Mouse (Mus musculus): ENCODE results near the gene Adamts13. TPM values are rescaled to one million over a fixed set of nuclear protein-coding genes. Genes with fewer than 3 reads are reported as not detected.

Gene Adamts13
- total and polyA plus RNA-seq, 3 experiments = 19.7 to 130 TPM; not detected in 1

GRCm38 (mm10) chr2:27037008-27037407, 63.8 kb downstream of the Adamts13 start:
- peak; percentile 44 for DNase-seq (ENCODE audit: low read depth, low spot score)
- H3K4me1 ChIP-seq (ENCODE audit: control insufficient read depth in 1 of 2, insufficient read depth in 2 of 2, low read length in 2 of 2) = peaks cover 0 to 10% of the 10 kb centered on the region in 2 experiments; a peak in 1 of 4 replicates
- H3K27ac ChIP-seq (ENCODE audit: control insufficient read depth, low read depth, low read length) = no peak overlapping the region
- no peaks in the 10 kb centered on the region for H3K9me3 ChIP-seq (replicated peaks; ENCODE audit: insufficient read depth, low read length)
- no peak overlapping the region for H3K4me3 ChIP-seq (ENCODE audit: control insufficient read depth in 1 of 2, insufficient read depth in 1 of 2, low read depth in 2 of 2, low read length in 2 of 2)
- no peaks in the 10 kb centered on the region for H3K27me3 ChIP-seq (ENCODE audit: control insufficient read depth in 1 of 2, insufficient read depth in 2 of 2, low read length in 2 of 2)
- no peaks in the 10 kb centered on the region for H3K36me3 ChIP-seq (ENCODE audit: control insufficient read depth in 1 of 2, insufficient read depth in 2 of 2, low read length in 2 of 2)
- H3K79me2 ChIP-seq (ENCODE audit: control insufficient read depth, insufficient read depth, low read length, poor library complexity) = no peaks in the 10 kb centered on the region
- H3K9ac ChIP-seq (ENCODE audit: control insufficient read depth, low read depth, low read length, poor library complexity, severe bottlenecking) = no peak overlapping the region
- TF ChIP-seq ZC3H11A (IDR thresholded peaks at IDR 0.05; ENCODE audit: low read depth, low read length) = no peak

GRCm38 (mm10) chr2:27038596-27038995, 65.4 kb downstream of the Adamts13 start:
- Histone ChIP-seq H3K27me3 (ENCODE audit: control insufficient read depth in 1 of 2, insufficient read depth in 2 of 2, low read length in 2 of 2) (no peaks in the 10 kb centered on the region), H3K9me3 (replicated peaks; ENCODE audit: insufficient read depth, low read length) (no peaks in the 10 kb centered on the region), H3K9ac (ENCODE audit: control insufficient read depth, low read depth, low read length, poor library complexity, severe bottlenecking) (peak overlapping the region; percentile 17; the same call in 1 of the 2 replicates), H3K4me1 (ENCODE audit: control insufficient read depth in 1 of 2, insufficient read depth in 2 of 2, low read length in 2 of 2) (peaks cover 0 to 10% of the 10 kb centered on the region in 2 experiments; a peak in 1 of 4 replicates), H3K27ac (ENCODE audit: control insufficient read depth, low read depth, low read length) (no peak overlapping the region), H3K36me3 (ENCODE audit: control insufficient read depth in 1 of 2, insufficient read depth in 2 of 2, low read length in 2 of 2) (no peaks in the 10 kb centered on the region), H3K79me2 (ENCODE audit: control insufficient read depth, insufficient read depth, low read length, poor library complexity) (no peaks in the 10 kb centered on the region), H3K4me3 (ENCODE audit: control insufficient read depth in 1 of 2, insufficient read depth in 1 of 2, low read depth in 2 of 2, low read length in 2 of 2) (peak overlapping the region; percentile 7 to 40; a peak in 2 of 4 replicates)
- TF ChIP-seq ZC3H11A (IDR thresholded peaks at IDR 0.05; ENCODE audit: low read depth, low read length) = peak; percentile 96
- peak; percentile 99 for TF ChIP-seq RAD21 (IDR thresholded peaks at IDR 0.05; ENCODE audit: low read depth, low read length)
- TF ChIP-seq POLR2A (IDR thresholded peaks at IDR 0.05; ENCODE audit: control insufficient read depth in 1 of 2, insufficient read depth in 1 of 2, low read depth in 1 of 2, low read length in 2 of 2, poor library complexity in 1 of 2) = no peak
- 0 out of 2 replicates have a peak, but pooled peaks have one; percentile 5 for TF ChIP-seq NRF1 (IDR thresholded peaks at IDR 0.05; ENCODE audit: insufficient read depth, low read depth, low read length, poor library complexity, severe bottlenecking)
- TF ChIP-seq ZNF384 (IDR thresholded peaks at IDR 0.05; ENCODE audit: low read depth, low read length) = peak; percentile 94
- no peak for TF ChIP-seq HCFC1 (IDR thresholded peaks at IDR 0.05; ENCODE audit: low read depth, low read length)
- TF ChIP-seq SMC3 (IDR thresholded peaks at IDR 0.05; ENCODE audit: low read depth, low read length) = peak; percentile 97
- TF ChIP-seq EP300 (IDR thresholded peaks at IDR 0.05; ENCODE audit: low read depth in 1 of 2, low read length in 2 of 2) = 0 out of 4 replicates have a peak, but pooled peaks of 1 of the 2 experiments have one; percentile 1
- TF ChIP-seq SIN3A (IDR thresholded peaks at IDR 0.05; ENCODE audit: low read length) = peak; percentile 60
- TF ChIP-seq CTCF (IDR thresholded peaks at IDR 0.05 in 2 of 3, conservative IDR thresholded peaks at IDR 0.05 in 1 of 3; ENCODE audit: control insufficient read depth in 1 of 3, insufficient read depth in 1 of 3, low read depth in 2 of 3, low read length in 3 of 3, poor library complexity in 1 of 3, severe bottlenecking in 1 of 3) = peak; percentile 89 to 98 (median 91)
- TF ChIP-seq TBP (IDR thresholded peaks at IDR 0.05; ENCODE audit: low read depth, low read length) = no peak
- DNase-seq (ENCODE audit: low read depth, low spot score) = peak; percentile 77

- Histone ChIP-seq H3K27me3 (ENCODE audit: control insufficient read depth in 1 of 2, insufficient read depth in 2 of 2, low read length in 2 of 2) (no peaks in the 10 kb centered on the region), H3K9me3 (replicated peaks; ENCODE audit: insufficient read depth, low read length) (no peaks in the 10 kb centered on the region), H3K27ac (ENCODE audit: control insufficient read depth, low read depth, low read length) (no peak overlapping the region), H3K9ac (ENCODE audit: control insufficient read depth, low read depth, low read length, poor library complexity, severe bottlenecking) (no peak overlapping the region), H3K4me1 (ENCODE audit: control insufficient read depth in 1 of 2, insufficient read depth in 2 of 2, low read length in 2 of 2) (peaks cover 0 to 10% of the 10 kb centered on the region in 2 experiments; a peak in 1 of 4 replicates), H3K4me3 (ENCODE audit: control insufficient read depth in 1 of 2, insufficient read depth in 1 of 2, low read depth in 2 of 2, low read length in 2 of 2) (peak overlapping the region in 1 of 2 experiments; percentile 40; a peak in 1 of 4 replicates), H3K79me2 (ENCODE audit: control insufficient read depth, insufficient read depth, low read length, poor library complexity) (no peaks in the 10 kb centered on the region), H3K36me3 (ENCODE audit: control insufficient read depth in 1 of 2, insufficient read depth in 2 of 2, low read length in 2 of 2) (no peaks in the 10 kb centered on the region)
- peak; percentile 68 to 80 (median 77) for TF ChIP-seq CTCF (IDR thresholded peaks at IDR 0.05 in 2 of 3, conservative IDR thresholded peaks at IDR 0.05 in 1 of 3; ENCODE audit: control insufficient read depth in 1 of 3, insufficient read depth in 1 of 3, low read depth in 2 of 3, low read length in 3 of 3, poor library complexity in 1 of 3, severe bottlenecking in 1 of 3)
- no peak for TF ChIP-seq GABPA (IDR thresholded peaks at IDR 0.05; ENCODE audit: low read depth, low read length)
- TF ChIP-seq USF1 (IDR thresholded peaks at IDR 0.05; ENCODE audit: low read depth, low read length) = peak; percentile 54
- no peak for TF ChIP-seq E2F4 (IDR thresholded peaks at IDR 0.05; ENCODE audit: borderline replicate concordance, low read depth, low read length)
- 0 out of 2 replicates have a peak, but pooled peaks have one; percentile 29 for TF ChIP-seq MYC (IDR thresholded peaks at IDR 0.05; ENCODE audit: low read depth, low read length)
- peak; percentile 21 for TF ChIP-seq RAD21 (IDR thresholded peaks at IDR 0.05; ENCODE audit: low read depth, low read length)
- TF ChIP-seq USF2 (IDR thresholded peaks at IDR 0.05; ENCODE audit: borderline replicate concordance in 1 of 2, insufficient read depth in 1 of 2, low read depth in 1 of 2, low read length in 2 of 2) = no peak
- TF ChIP-seq SMC3 (IDR thresholded peaks at IDR 0.05; ENCODE audit: low read depth, low read length) = peak; percentile 55
- peak; percentile 62 for DNase-seq (ENCODE audit: low read depth, low spot score)
Observed at GRCm38 (mm10) chr2:27039286-27039685, 66.1 kb downstream of the Adamts13 start.
